Mouse (Mus musculus) brain, embryonic 14.5 days (tissue): Measurements from ENCODE around the gene Smo.

ENCODE experiments used
- CTCF ChIP-seq: fragments of 200-500 bp; IDR thresholded peaks from 2 replicates; pipeline ENCODE4 v1.5.1; 2012; ENCODE audit warnings: inconsistent platforms, mild to moderate bottlenecking, moderate library complexity, borderline replicate concordance; ENCODE audit not compliant: insufficient read depth, insufficient read length; ENCODE audit errors: extremely low read depth
- POLR2A ChIP-seq: fragments of 200-500 bp; IDR thresholded peaks from 2 replicates; pipeline ENCODE4 v1.6.1; 2012; ENCODE audit warnings: mild to moderate bottlenecking, inconsistent platforms, borderline replicate concordance; ENCODE audit not compliant: poor library complexity, insufficient read depth, insufficient read length, severe bottlenecking; ENCODE audit errors: extremely low read depth

DNA sequence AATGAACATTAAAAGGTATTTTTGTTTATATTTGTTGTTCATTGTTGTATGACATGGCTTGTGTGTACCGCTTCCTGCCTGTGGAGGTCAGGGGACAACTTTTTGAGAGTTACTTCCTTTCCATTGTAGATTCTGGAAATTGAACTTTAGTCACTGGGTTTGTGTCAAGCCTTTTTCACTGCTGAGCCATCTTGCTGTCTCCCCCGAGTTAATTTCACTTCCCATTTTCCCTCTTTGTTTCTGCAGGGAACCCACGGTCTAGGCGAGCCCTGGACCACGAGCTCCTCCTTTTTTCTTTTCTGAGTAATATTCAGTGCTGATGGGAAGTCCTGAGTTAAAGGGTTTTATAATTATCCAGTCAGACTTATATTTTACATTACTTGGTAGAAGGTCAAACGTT is 59.3 kb downstream of the Smo start:
- TF ChIP-seq CTCF: no peak
- TF ChIP-seq POLR2A: no peak
